In the genomic region with DNA sequence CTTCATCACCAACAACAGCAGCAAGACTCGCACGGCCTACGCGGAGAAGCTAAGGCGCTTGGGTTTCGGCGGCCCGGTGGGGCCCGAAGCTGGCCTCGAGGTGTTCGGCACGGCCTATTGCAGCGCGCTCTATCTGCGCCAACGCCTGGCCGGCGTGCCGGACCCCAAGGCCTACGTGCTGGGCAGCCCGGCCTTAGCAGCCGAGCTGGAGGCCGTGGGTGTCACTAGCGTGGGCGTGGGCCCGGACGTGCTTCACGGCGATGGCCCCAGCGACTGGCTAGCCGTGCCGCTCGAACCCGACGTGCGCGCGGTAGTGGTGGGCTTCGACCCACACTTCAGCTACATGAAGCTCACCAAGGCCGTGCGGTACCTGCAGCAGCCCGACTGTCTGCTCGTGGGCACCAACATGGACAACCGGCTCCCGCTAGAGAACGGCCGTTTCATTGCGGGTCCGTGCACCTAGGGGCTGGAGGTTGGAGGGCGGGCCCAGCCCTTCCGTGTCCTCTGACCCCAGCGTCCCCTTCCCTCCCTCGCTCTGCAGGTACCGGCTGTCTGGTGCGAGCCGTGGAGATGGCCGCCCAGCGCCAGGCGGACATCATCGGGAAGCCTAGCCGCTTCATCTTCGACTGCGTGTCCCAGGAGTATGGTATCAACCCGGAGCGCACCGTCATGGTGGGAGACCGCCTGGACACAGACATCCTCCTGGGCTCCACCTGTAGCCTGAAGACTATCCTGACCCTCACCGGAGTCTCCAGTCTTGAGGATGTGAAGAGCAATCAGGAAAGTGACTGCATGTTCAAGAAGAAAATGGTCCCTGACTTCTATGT, we compare ENCODE assay signal across 8 mouse cellular contexts. TPM values are rescaled to one million over a fixed set of nuclear protein-coding genes. Genes with fewer than 3 reads are reported as not detected.
DNase-seq lines count a peak whose midpoint lies in the region; ATAC-seq and TF ChIP-seq lines count a peak whose summit lies in the region.

No protein-coding gene starts in this region.

- H3K27me3 ChIP-seq in megakaryocyte, embryonic 14.5 days (replicated peaks), result no peaks in the 10 kb centered on the region
- no peaks in the 10 kb centered on the region for H3K27me3 ChIP-seq in erythroblast, embryonic 14.5 days (ENCODE audit: control insufficient read depth)
- no peaks in the 10 kb centered on the region for H3K27me3 ChIP-seq in lung, embryonic 15.5 days

- WGBS in bone marrow, adult 2 months, result 2% methylated on average over 68 of the region's 68 CpGs
- 1% methylated on average over 68 of the region's 68 CpGs for WGBS in lung, embryonic 15.5 days

- H3K4me3 ChIP-seq in megakaryocyte, embryonic 14.5 days (replicated peaks), result peak overlapping the region; percentile 93
- peak overlapping the region; percentile 94 for H3K4me3 ChIP-seq in bone marrow, adult 2 months (replicated peaks; ENCODE audit: control insufficient read depth, low read depth, low read length)
- peak overlapping the region; percentile 70 for H3K4me3 ChIP-seq in erythroblast, embryonic 14.5 days (replicated peaks)
- H3K4me3 ChIP-seq in lung, embryonic 15.5 days, result peak overlapping the region; percentile 83

- peak overlapping the region; percentile 87 for H3K9ac ChIP-seq in lung, embryonic 15.5 days

- peak; percentile 22; the same call in 1 of the 2 replicates for TF ChIP-seq POLR2A in bone marrow, adult 2 months (IDR thresholded peaks at IDR 0.05; ENCODE audit: borderline replicate concordance, control insufficient read depth, low read depth, low read length)

- H3K36me3 ChIP-seq in megakaryocyte, embryonic 14.5 days (replicated peaks; ENCODE audit: low read length), result peaks cover 62% of the 10 kb centered on the region
- H3K36me3 ChIP-seq in erythroblast, embryonic 14.5 days (ENCODE audit: control insufficient read depth), result peaks cover 65% of the 10 kb centered on the region
- H3K36me3 ChIP-seq in lung, embryonic 15.5 days, result peaks cover 17% of the 10 kb centered on the region

- H3K9me3 ChIP-seq in megakaryocyte, embryonic 14.5 days, result no peaks in the 10 kb centered on the region
- no peaks in the 10 kb centered on the region for H3K9me3 ChIP-seq in erythroblast, embryonic 14.5 days (ENCODE audit: control insufficient read depth, low read length)
- no peaks in the 10 kb centered on the region for H3K9me3 ChIP-seq in lung, embryonic 15.5 days

- peak overlapping the region; percentile 81 for H3K27ac ChIP-seq in bone marrow, adult 2 months (ENCODE audit: control insufficient read depth, insufficient read depth, low read depth, low read length, poor library complexity)
- H3K27ac ChIP-seq in lung, embryonic 15.5 days, result peak overlapping the region; percentile 89

- H3K4me1 ChIP-seq in megakaryocyte, embryonic 14.5 days, result peaks cover 41% of the 10 kb centered on the region
- no peaks in the 10 kb centered on the region; the same call in none of the 2 replicates for H3K4me1 ChIP-seq in bone marrow, adult 2 months (ENCODE audit: control insufficient read depth, insufficient read depth, low read length)
- peaks cover 49% of the 10 kb centered on the region for H3K4me1 ChIP-seq in erythroblast, embryonic 14.5 days (ENCODE audit: control insufficient read depth)
- H3K4me1 ChIP-seq in lung, embryonic 15.5 days, result peaks cover 26% of the 10 kb centered on the region

- DNase-seq in induced T-regulatory cell, adult 2 months (ENCODE audit: low read depth), result peak; percentile 44
- DNase-seq in spleen, adult 12 weeks (ENCODE audit: low spot score), result peak; percentile 34
- DNase-seq in adipocyte (ENCODE audit: low spot score), result no peak

- ATAC-seq in megakaryocyte, adult 5-6 weeks (ENCODE audit: poor library complexity, severe bottlenecking), result no peak
- peak; percentile 29; the same call in 1 of the 2 replicates for ATAC-seq in lung, embryonic 15.5 days (ENCODE audit: borderline replicate concordance, extremely low read depth, low FRiP score, low TSS enrichment)

- peak overlapping the region; percentile 95 for H3K4me2 ChIP-seq in lung, embryonic 15.5 days

- no peak for TF ChIP-seq CTCF in bone marrow, adult 2 months (IDR thresholded peaks at IDR 0.05; ENCODE audit: control insufficient read depth, insufficient read depth, low read length)

RNA-seq across cellular contexts. Expression of a gene that starts 0.7 kb away (rescaled TPM):
- 48.8 and 102 TPM in 2 replicates for polyA plus RNA-seq in megakaryocyte, embryonic 14.5 days (2012; ENCODE audit: insufficient read depth, low replicate concordance)
- total RNA-seq in megakaryocyte, adult 5-6 weeks (2015), result 20.7 and 25.5 TPM in 2 replicates
- total RNA-seq in megakaryocyte, adult 5-6 weeks (2017), result 14.5 and 14.6 TPM in 2 replicates
- polyA plus RNA-seq in bone marrow, adult 2 months (2011; ENCODE audit: insufficient read depth, insufficient read length, low replicate concordance, missing spikeins), result 33.0 and 34.7 TPM in 2 replicates
- polyA plus RNA-seq in erythroblast, embryonic 14.5 days (2012), result 13.0 and 15.1 TPM in 2 replicates
- 56.2 and 57.4 TPM in 2 replicates for polyA plus RNA-seq in lung, embryonic 15.5 days (2015; fragmentation: Nextera tagmentation; extraction: Ambion mirVana)

RNA-seq across cellular contexts. Expression of a gene that starts 0.8 kb away (rescaled TPM):
- 9.7 and 18.7 TPM in 2 replicates for polyA plus RNA-seq in megakaryocyte, embryonic 14.5 days (2012; ENCODE audit: insufficient read depth, low replicate concordance)
- 20.7 and 27.5 TPM in 2 replicates for total RNA-seq in megakaryocyte, adult 5-6 weeks (2015)
- 14.2 and 14.5 TPM in 2 replicates for total RNA-seq in megakaryocyte, adult 5-6 weeks (2017)
- polyA plus RNA-seq in bone marrow, adult 2 months (2011; ENCODE audit: insufficient read depth, insufficient read length, low replicate concordance, missing spikeins), result 34.5 and 70.1 TPM in 2 replicates
- polyA plus RNA-seq in erythroblast, embryonic 14.5 days (2012), result 6.2 and 7.3 TPM in 2 replicates
- 26.0 and 35.4 TPM in 2 replicates for polyA plus RNA-seq in lung, embryonic 15.5 days (2015; fragmentation: Nextera tagmentation; extraction: Ambion mirVana)

RNA-seq across cellular contexts. Expression of a gene that starts 2.8 kb away (rescaled TPM):
- not detected in 2 replicates for polyA plus RNA-seq in megakaryocyte, embryonic 14.5 days (2012; ENCODE audit: insufficient read depth, low replicate concordance)
- 0.75 TPM in 1 of 2 replicates, not detected in the other for total RNA-seq in megakaryocyte, adult 5-6 weeks (2015)
- 0.26 TPM in 1 of 2 replicates, not detected in the other for total RNA-seq in megakaryocyte, adult 5-6 weeks (2017)
- polyA plus RNA-seq in bone marrow, adult 2 months (2011; ENCODE audit: insufficient read depth, insufficient read length, low replicate concordance, missing spikeins), result 3.3 TPM in 1 of 2 replicates, not detected in the other
- polyA plus RNA-seq in erythroblast, embryonic 14.5 days (2012), result not detected in 2 replicates
- not detected in 2 replicates for polyA plus RNA-seq in lung, embryonic 15.5 days (2015; fragmentation: Nextera tagmentation; extraction: Ambion mirVana)

RNA-seq across cellular contexts. Expression of a gene that starts 8.0 kb away (rescaled TPM):
- polyA plus RNA-seq in megakaryocyte, embryonic 14.5 days (2012; ENCODE audit: insufficient read depth, low replicate concordance), result 2.3 and 3.7 TPM in 2 replicates
- total RNA-seq in megakaryocyte, adult 5-6 weeks (2015), result 12.5 and 14.6 TPM in 2 replicates
- 42.3 and 43.2 TPM in 2 replicates for total RNA-seq in megakaryocyte, adult 5-6 weeks (2017)
- polyA plus RNA-seq in bone marrow, adult 2 months (2011; ENCODE audit: insufficient read depth, insufficient read length, low replicate concordance, missing spikeins), result 9.8 and 22.9 TPM in 2 replicates
- polyA plus RNA-seq in erythroblast, embryonic 14.5 days (2012), result 1.4 and 1.7 TPM in 2 replicates
- 31.6 and 34.5 TPM in 2 replicates for polyA plus RNA-seq in lung, embryonic 15.5 days (2015; fragmentation: Nextera tagmentation; extraction: Ambion mirVana)

RNA-seq across cellular contexts. Expression of a gene that starts 17.5 kb away (rescaled TPM):
- polyA plus RNA-seq in megakaryocyte, embryonic 14.5 days (2012; ENCODE audit: insufficient read depth, low replicate concordance), result not detected in 2 replicates
- total RNA-seq in megakaryocyte, adult 5-6 weeks (2015), result not detected in 2 replicates
- not detected in 2 replicates for total RNA-seq in megakaryocyte, adult 5-6 weeks (2017)
- not detected in 2 replicates for polyA plus RNA-seq in bone marrow, adult 2 months (2011; ENCODE audit: insufficient read depth, insufficient read length, low replicate concordance, missing spikeins)
- not detected in 2 replicates for polyA plus RNA-seq in erythroblast, embryonic 14.5 days (2012)
- 0.97 and 1.0 TPM in 2 replicates for polyA plus RNA-seq in lung, embryonic 15.5 days (2015; fragmentation: Nextera tagmentation; extraction: Ambion mirVana)
